ENCODE assay signal across 10 mouse cellular contexts in the genomic region with DNA sequence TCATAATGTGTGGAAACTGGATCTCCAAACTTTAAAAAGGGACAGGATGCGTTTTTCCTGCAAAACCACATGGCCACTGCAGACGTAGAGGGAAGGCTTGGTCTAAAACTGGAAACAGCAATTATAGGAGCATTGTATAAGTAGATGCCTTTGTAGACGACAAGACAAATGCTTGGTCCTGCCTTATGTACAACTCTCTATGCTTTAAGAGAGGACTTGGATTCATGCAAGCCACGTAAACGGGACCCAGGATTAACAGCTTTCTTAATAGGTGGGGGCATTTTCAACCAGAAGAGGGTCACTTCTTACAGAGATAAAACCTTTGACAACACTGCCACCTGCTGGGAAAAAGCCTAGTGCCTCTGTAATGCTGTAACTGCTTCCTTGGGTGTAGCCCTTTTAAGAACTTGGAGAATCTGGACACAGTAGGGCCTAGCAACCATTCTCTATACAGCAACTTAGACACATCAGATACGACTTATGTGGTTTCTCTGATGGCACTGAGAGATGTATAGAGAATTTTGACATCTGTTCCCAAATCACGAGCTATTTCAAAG.
DNase-seq lines count a peak whose midpoint lies in the region; ATAC-seq and TF ChIP-seq lines count a peak whose summit lies in the region.
"Had no signal": no experiment of that assay in that cellular context is flagged by ENCODE, and none has a peak within 500 bp of the region (broad histone marks: within the 10 kb centered on the region; RNA-seq: fewer than 3 reads in every experiment).

No protein-coding gene starts in this region.

- H3K4me1 ChIP-seq in liver, embryonic 16.5 days (ENCODE audit: control insufficient read depth, low read depth, low read length), result no peaks in the 10 kb centered on the region
- H3K4me1 ChIP-seq: limb, embryonic 12.5 days had no signal

- WGBS in liver, embryonic 16.5 days (ENCODE audit: insufficient replicate concordance), result 34% methylated on average over 7 of the region's 7 CpGs

- peak in 1 of 2 experiments; percentile 42 for DNase-seq in left cerebral cortex, adult 2 months (ENCODE audit: extremely low spot score in 1 of 2, low spot score in 2 of 2)
- no peak for DNase-seq in left cerebral cortex, adult 11 months (ENCODE audit: low spot score)
- peak; percentile 72 for DNase-seq in R1 (ENCODE audit: low read depth, low spot score)
- peak; percentile 82 for DNase-seq in brain, embryonic 14.5 days (ENCODE audit: low read depth)
- peak; percentile 44 for DNase-seq in gastrocnemius, postnatal 14 days
- DNase-seq in splenic B cell, adult 2 months (ENCODE audit: low read depth, low spot score), result peak; percentile 7
- no peak for DNase-seq in urinary bladder, postnatal 36 days (ENCODE audit: low spot score in 2 of 2)

- no peaks in the 10 kb centered on the region for H3K27me3 ChIP-seq in liver, embryonic 16.5 days (ENCODE audit: control insufficient read depth, insufficient read depth, low read depth, low read length)
- no peaks in the 10 kb centered on the region for H3K27me3 ChIP-seq in splenic B cell, adult 2 months (ENCODE audit: control insufficient read depth, insufficient read depth, low read length, poor library complexity, severe bottlenecking)
- H3K27me3 ChIP-seq: limb, embryonic 12.5 days had no signal

- TF ChIP-seq CTCF in left cerebral cortex, adult 2 months (IDR thresholded peaks at IDR 0.05), result peak; percentile 61
- TF ChIP-seq CTCF in brain, embryonic 14.5 days (IDR thresholded peaks at IDR 0.05; ENCODE audit: borderline replicate concordance, extremely low read depth, insufficient read depth, insufficient read length), result peak; percentile 65; the same call in 1 of the 2 replicates

- H3K27ac ChIP-seq in left cerebral cortex, adult 2 months, result 0 out of 2 replicates have a peak overlapping the region, but pooled peaks have one; percentile 25
- H3K27ac ChIP-seq in liver, embryonic 16.5 days (ENCODE audit: low read length), result no peak overlapping the region
- H3K27ac ChIP-seq: limb, embryonic 12.5 days had no signal

- H3K36me3 ChIP-seq in liver, embryonic 16.5 days (ENCODE audit: control insufficient read depth, insufficient read depth), result no peaks in the 10 kb centered on the region
- H3K36me3 ChIP-seq in splenic B cell, adult 2 months (ENCODE audit: control insufficient read depth, insufficient read depth, low read length, poor library complexity, severe bottlenecking), result no peaks in the 10 kb centered on the region
- H3K36me3 ChIP-seq: limb, embryonic 12.5 days had no signal

- 0 out of 2 replicates have a peak, but pooled peaks have one; percentile 35 for ATAC-seq in liver, embryonic 16.5 days (ENCODE audit: low read depth)

- H3K9me3 ChIP-seq in liver, embryonic 16.5 days (replicated peaks; ENCODE audit: control insufficient read depth, low read length), result no peaks in the 10 kb centered on the region
- H3K9me3 ChIP-seq: limb, embryonic 12.5 days had no signal

- H3K4me2 ChIP-seq in liver, embryonic 16.5 days (ENCODE audit: low read depth, low read length), result no peak overlapping the region
- H3K4me2 ChIP-seq: limb, embryonic 12.5 days had no signal

- no peak for TF ChIP-seq POLR2A in brain, embryonic 14.5 days (IDR thresholded peaks at IDR 0.05; ENCODE audit: borderline replicate concordance, extremely low read depth, insufficient read depth, insufficient read length, poor library complexity, severe bottlenecking)

- H3K4me3 ChIP-seq in left cerebral cortex, adult 2 months, result no peak overlapping the region
- H3K4me3 ChIP-seq in liver, embryonic 16.5 days (ENCODE audit: low read depth, low read length), result no peak overlapping the region
- H3K4me3 ChIP-seq: erythroblast, embryonic 14.5 days; limb, embryonic 12.5 days had no signal

- no peak overlapping the region for H3K9ac ChIP-seq in liver, embryonic 16.5 days (ENCODE audit: low read depth, low read length)
- H3K9ac ChIP-seq: limb, embryonic 12.5 days had no signal

- intact Hi-C loops in left cerebral cortex, adult 2 months (cut with DNase I), result loop anchor here (5.0 kb wide), 2 partner anchors 142 to 448 kb away; no protein-coding TSS in a partner anchor
- intact Hi-C loops in gastrocnemius, postnatal 14 days (cut with DNase I; ENCODE audit: low total_unique reads), result loop anchor here (5.0 kb wide), 1 partner anchor 273 kb away; no protein-coding TSS in a partner anchor

Comparison
In these comparisons a context has a peak if more than half of its experiments do, and no peak if none do; other contexts are left out.
1. DNase-seq: peak in R1 (single experiment), brain, embryonic 14.5 days (single experiment), gastrocnemius, postnatal 14 days (single experiment) and splenic B cell, adult 2 months (single experiment); none in left cerebral cortex, adult 11 months (single experiment) and urinary bladder, postnatal 36 days (0 of 2).